Mouse (Mus musculus) forebrain, embryonic 15.5 days (tissue): ENCODE measurements at regions not wholly inside any gene's neighbourhood (a gene's known extent, or its start where the extent isn't known, plus 50 kb on each side); places are given as distances from the start of the nearest gene placed in this dataset.

ENCODE experiments used
- ATAC-seq: fragments of 200-750 bp; cut with Nextera tagmentation; replicated peaks from 2 replicates; pipeline ENCODE4 v1.8.0; 2017; ENCODE audit warnings: mild to moderate bottlenecking, moderate TSS enrichment, moderate library complexity
- H3K27ac ChIP-seq: fragments of 300-500 bp; sonication (generic); replicated peaks from 2 replicates; pipeline ENCODE4 v1.5.1; 2015; ENCODE audit warnings: mild to moderate bottlenecking, inconsistent platforms
- H3K27me3 ChIP-seq: fragments of 300-500 bp; sonication (generic); 2 replicates; pipeline ENCODE4 v1.6.1; 2015; ENCODE audit warnings: inconsistent platforms
- H3K36me3 ChIP-seq: fragments of 300-500 bp; sonication (generic); 2 replicates; pipeline ENCODE4 v1.6.1; 2015; ENCODE audit warnings: mild to moderate bottlenecking, inconsistent platforms
- H3K4me1 ChIP-seq: fragments of 300-500 bp; sonication (generic); 2 replicates; pipeline ENCODE4 v1.6.1; 2015; ENCODE audit warnings: inconsistent platforms
- H3K4me2 ChIP-seq: fragments of 300-500 bp; sonication (generic); replicated peaks from 2 replicates; pipeline ENCODE4 v1.6.1; 2015; ENCODE audit warnings: mild to moderate bottlenecking, inconsistent platforms
- H3K4me3 ChIP-seq: fragments of 300-500 bp; sonication (generic); 2 replicates; pipeline ENCODE4 v1.5.1; 2015; ENCODE audit warnings: mild to moderate bottlenecking, inconsistent platforms
- H3K9ac ChIP-seq: fragments of 300-500 bp; sonication (generic); replicated peaks from 2 replicates; pipeline ENCODE4 v1.6.1; 2015; ENCODE audit warnings: mild to moderate bottlenecking, inconsistent platforms
- H3K9me3 ChIP-seq: fragments of 300-500 bp; sonication (generic); 2 replicates; pipeline ENCODE4 v1.6.1; 2016; ENCODE audit warnings: inconsistent platforms
- WGBS: fragments of 180-500 bp; shearing (Covaris S2); methylation state at CpG from one replicate; pipeline ENCODE4 v1.1.7; 2015; ENCODE audit warnings: mixed read lengths; 5-methylcytosine and 5-hydroxymethylcytosine counted together

DNA sequence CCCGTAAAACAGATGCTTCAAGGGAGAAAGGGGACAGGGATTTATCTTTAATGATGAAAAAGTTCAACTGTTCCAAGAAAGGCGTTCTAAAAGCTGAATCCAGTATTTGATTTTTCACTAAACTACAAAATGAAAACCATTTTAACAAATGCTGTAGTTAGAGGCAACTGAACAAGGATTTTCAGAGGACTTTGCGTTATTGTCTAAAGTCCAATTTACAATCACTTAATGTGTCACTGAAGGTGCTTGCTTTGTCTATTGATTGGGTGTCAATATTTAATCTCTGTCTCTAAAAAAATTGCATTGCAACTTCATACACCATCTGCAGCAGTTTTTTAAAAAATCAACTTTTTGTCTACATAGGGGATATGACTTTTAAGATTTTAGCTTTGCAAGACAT is 773.4 kb upstream of the Adarb2 start:
- H3K27ac ChIP-seq: no peak overlapping the region
- 64% methylated on average over 3 of the region's 3 CpGs for WGBS
- H3K9me3 ChIP-seq: no peaks in the 10 kb centered on the region
- ATAC-seq: no peak
- no peak overlapping the region for H3K4me3 ChIP-seq
- H3K4me1 ChIP-seq: no peaks in the 10 kb centered on the region
- H3K36me3 ChIP-seq: no peaks in the 10 kb centered on the region
- no peak overlapping the region for H3K9ac ChIP-seq
- no peaks in the 10 kb centered on the region for H3K27me3 ChIP-seq
- no peak overlapping the region for H3K4me2 ChIP-seq

- Histone ChIP-seq H3K9me3 (no peaks in the 10 kb centered on the region), H3K27ac (no peak overlapping the region), H3K9ac (no peak overlapping the region), H3K4me2 (no peak overlapping the region), H3K4me3 (no peak overlapping the region), H3K4me1 (no peaks in the 10 kb centered on the region), H3K27me3 (no peaks in the 10 kb centered on the region), H3K36me3 (no peaks in the 10 kb centered on the region)
- WGBS: 24% methylated on average over 2 of the region's 2 CpGs
- no peak for ATAC-seq
Measured at GRCm38 (mm10) chr13:7451434-7452002, 751.1 kb upstream of the Adarb2 start.

DNA sequence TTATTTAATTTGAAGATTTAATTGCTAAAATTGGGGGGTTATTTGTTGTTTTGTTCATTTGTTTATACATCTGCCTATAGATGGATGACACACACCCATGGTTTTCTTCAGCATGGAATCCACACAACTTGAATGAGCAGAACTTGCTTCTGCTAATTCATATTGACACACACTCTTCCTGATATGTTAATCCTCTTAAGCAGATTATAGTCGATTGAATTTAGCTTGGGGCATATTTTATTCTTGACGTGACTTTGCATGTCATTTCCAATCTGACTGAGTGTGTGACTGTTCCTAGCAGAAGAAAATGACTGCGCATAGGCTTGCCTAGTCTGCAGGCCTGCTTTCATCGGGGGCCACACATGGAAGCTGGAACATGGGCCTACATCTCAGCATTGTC is 727.0 kb upstream of the Adarb2 start:
- Histone ChIP-seq H3K9ac (no peak overlapping the region), H3K4me1 (no peaks in the 10 kb centered on the region), H3K27ac (no peak overlapping the region), H3K9me3 (no peaks in the 10 kb centered on the region), H3K36me3 (no peaks in the 10 kb centered on the region), H3K4me3 (no peak overlapping the region), H3K4me2 (no peak overlapping the region), H3K27me3 (no peaks in the 10 kb centered on the region)
- ATAC-seq: no peak
- 84% methylated on average over 4 of the region's 4 CpGs for WGBS

GRCm38 (mm10) chr13:7518090-7518489 is 684.6 kb upstream of the Adarb2 start:
- ATAC-seq: peak; percentile 85

GRCm38 (mm10) chr13:7524436-7524835 is 678.2 kb upstream of the Adarb2 start:
- 0 out of 2 replicates have a peak, but pooled peaks cover 6% of the 10 kb centered on the region for H3K9me3 ChIP-seq
- no peak for ATAC-seq
- no peaks in the 10 kb centered on the region for H3K27me3 ChIP-seq
- H3K4me1 ChIP-seq: no peaks in the 10 kb centered on the region
- WGBS: 58% methylated on average over 1 of the region's 1 CpGs
- no peaks in the 10 kb centered on the region for H3K36me3 ChIP-seq
- no peak overlapping the region for H3K4me3 ChIP-seq
- no peak overlapping the region for H3K27ac ChIP-seq
- H3K4me2 ChIP-seq: no peak overlapping the region
- H3K9ac ChIP-seq: no peak overlapping the region

More at GRCm38 (mm10) chr13:7518090-7518489, 684.6 kb upstream of the Adarb2 start:
- Histone ChIP-seq H3K9ac (no peak overlapping the region), H3K36me3 (no peaks in the 10 kb centered on the region), H3K27me3 (no peaks in the 10 kb centered on the region), H3K27ac (no peak overlapping the region), H3K9me3 (no peaks in the 10 kb centered on the region), H3K4me3 (no peak overlapping the region), H3K4me2 (no peak overlapping the region), H3K4me1 (no peaks in the 10 kb centered on the region)

DNA sequence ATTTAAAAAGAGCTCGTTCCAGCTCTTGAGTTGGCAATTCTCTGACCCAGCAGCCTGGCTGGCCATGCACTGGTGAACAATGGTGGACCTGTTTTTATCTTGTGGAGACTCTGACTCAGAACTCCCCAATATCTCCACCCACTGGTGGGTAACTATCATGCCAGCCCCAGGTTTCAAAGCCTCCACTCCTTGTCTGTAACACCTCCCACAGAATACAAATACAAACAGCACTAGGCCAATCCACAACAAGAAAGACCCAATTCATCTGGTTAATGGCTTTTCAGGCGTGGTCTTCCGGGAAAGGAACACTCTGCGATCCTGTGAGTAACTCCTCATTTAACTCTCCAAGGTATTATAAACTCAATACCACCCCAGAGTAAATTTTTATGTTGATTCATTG is 663.8 kb upstream of the Adarb2 start:
- Histone ChIP-seq H3K4me3 (no peak overlapping the region), H3K4me2 (no peak overlapping the region), H3K27ac (no peak overlapping the region), H3K9me3 (no peaks in the 10 kb centered on the region), H3K9ac (no peak overlapping the region), H3K36me3 (no peaks in the 10 kb centered on the region), H3K27me3 (no peaks in the 10 kb centered on the region), H3K4me1 (no peaks in the 10 kb centered on the region)
- 87% methylated on average over 4 of the region's 4 CpGs for WGBS
- ATAC-seq: no peak

- H3K4me3 ChIP-seq: no peak overlapping the region
- ATAC-seq: no peak
Measured at GRCm38 (mm10) chr13:7584022-7584421, 618.6 kb upstream of the Adarb2 start.

More at GRCm38 (mm10) chr13:7584022-7584421, 618.6 kb upstream of the Adarb2 start:
- 30% methylated on average over 3 of the region's 3 CpGs for WGBS
- Histone ChIP-seq H3K27ac (no peak overlapping the region), H3K9ac (no peak overlapping the region), H3K4me1 (no peaks in the 10 kb centered on the region), H3K36me3 (no peaks in the 10 kb centered on the region), H3K27me3 (no peaks in the 10 kb centered on the region), H3K9me3 (no peaks in the 10 kb centered on the region), H3K4me2 (no peak overlapping the region)
